Mouse (Mus musculus): ENCODE results near the gene Bicdl1. TPM values are rescaled to one million over a fixed set of nuclear protein-coding genes. Genes with fewer than 3 reads are reported as not detected.
"Not testable (repeated sequence)": the region's sequence is repeated elsewhere in the genome, so short reads cannot be mapped to it uniquely, and the experiment has no call there.

The Bicdl1 gene
- polyA plus RNA-seq, 1 experiment from 2014 or later, result 10.8 TPM

GRCm38 (mm10) chr5:115754831-115755230, 23.4 kb upstream of the Bicdl1 start:
- no peak overlapping the region for H3K9ac ChIP-seq (replicated peaks)
- WGBS, result 74% methylated on average over 9 of the region's 9 CpGs
- H3K4me2 ChIP-seq, result no peak overlapping the region
- 0 out of 2 replicates have a peak overlapping the region, but pooled peaks have one; percentile 54 for H3K27ac ChIP-seq
- no peaks in the 10 kb centered on the region for H3K27me3 ChIP-seq
- no peak for ATAC-seq (ENCODE audit: insufficient number of reproducible peaks, insufficient read depth, low FRiP score, low TSS enrichment, low read depth)
- H3K9me3 ChIP-seq, result no peaks in the 10 kb centered on the region
- H3K36me3 ChIP-seq, result no peaks in the 10 kb centered on the region
- H3K4me3 ChIP-seq (replicated peaks), result no peak overlapping the region
- H3K4me1 ChIP-seq (replicated peaks), result peaks cover 15% of the 10 kb centered on the region

- Histone ChIP-seq H3K27ac (no peak overlapping the region), H3K4me1 (replicated peaks) (0 out of 2 replicates have a peak, but pooled peaks cover 6% of the 10 kb centered on the region), H3K4me3 (replicated peaks) (no peak overlapping the region), H3K9me3 (no peaks in the 10 kb centered on the region), H3K4me2 (no peak overlapping the region), H3K27me3 (no peaks in the 10 kb centered on the region), H3K9ac (replicated peaks) (no peak overlapping the region), H3K36me3 (no peaks in the 10 kb centered on the region)
- WGBS, result 75% methylated on average over 5 of the region's 5 CpGs
- ATAC-seq (ENCODE audit: insufficient number of reproducible peaks, insufficient read depth, low FRiP score, low TSS enrichment, low read depth), result no peak
Observed at GRCm38 (mm10) chr5:115752883-115753282, 21.5 kb upstream of the Bicdl1 start.

GRCm38 (mm10) chr5:115751916-115752315, 20.5 kb upstream of the Bicdl1 start:
- not testable (repeated sequence) for ATAC-seq (ENCODE audit: insufficient number of reproducible peaks, insufficient read depth, low FRiP score, low TSS enrichment, low read depth); H3K4me3 ChIP-seq (replicated peaks); H3K36me3 ChIP-seq; H3K4me1 ChIP-seq (replicated peaks); H3K27ac ChIP-seq; H3K27me3 ChIP-seq; H3K9ac ChIP-seq (replicated peaks); H3K4me2 ChIP-seq; H3K9me3 ChIP-seq
- WGBS, result 89% methylated on average over 9 of the region's 9 CpGs

- no peaks in the 10 kb centered on the region for H3K9me3 ChIP-seq
- WGBS, result 66% methylated on average over 8 of the region's 8 CpGs
- no peaks in the 10 kb centered on the region for H3K36me3 ChIP-seq
- no peak overlapping the region for H3K4me3 ChIP-seq (replicated peaks)
- no peak overlapping the region for H3K9ac ChIP-seq (replicated peaks)
- no peak overlapping the region for H3K27ac ChIP-seq
- H3K4me2 ChIP-seq, result no peak overlapping the region
- no peaks in the 10 kb centered on the region for H3K27me3 ChIP-seq
- ATAC-seq (ENCODE audit: insufficient number of reproducible peaks, insufficient read depth, low FRiP score, low TSS enrichment, low read depth), result no peak
- no peaks in the 10 kb centered on the region for H3K4me1 ChIP-seq (replicated peaks)
Observed at GRCm38 (mm10) chr5:115748316-115748715, 16.9 kb upstream of the Bicdl1 start.

GRCm38 (mm10) chr5:115745319-115745718, 13.9 kb upstream of the Bicdl1 start:
- Histone ChIP-seq H3K36me3 (no peaks in the 10 kb centered on the region), H3K9me3 (no peaks in the 10 kb centered on the region), H3K27ac (no peak overlapping the region), H3K27me3 (no peaks in the 10 kb centered on the region), H3K9ac (replicated peaks) (no peak overlapping the region), H3K4me3 (replicated peaks) (no peak overlapping the region), H3K4me2 (no peak overlapping the region), H3K4me1 (replicated peaks) (no peaks in the 10 kb centered on the region)
- no peak for ATAC-seq (ENCODE audit: insufficient number of reproducible peaks, insufficient read depth, low FRiP score, low TSS enrichment, low read depth)
- 87% methylated on average over 15 of the region's 15 CpGs for WGBS

GRCm38 (mm10) chr5:115738032-115738431, 6.6 kb upstream of the Bicdl1 start:
- ATAC-seq (ENCODE audit: insufficient number of reproducible peaks, insufficient read depth, low FRiP score, low TSS enrichment, low read depth), result no peak
- no peaks in the 10 kb centered on the region for H3K4me1 ChIP-seq (replicated peaks)
- no peak overlapping the region for H3K9ac ChIP-seq (replicated peaks)
- H3K4me2 ChIP-seq, result no peak overlapping the region
- H3K27ac ChIP-seq, result no peak overlapping the region
- H3K4me3 ChIP-seq (replicated peaks), result no peak overlapping the region
- peaks cover 8% of the 10 kb centered on the region for H3K27me3 ChIP-seq
- WGBS, result 90% methylated on average over 5 of the region's 5 CpGs
- H3K36me3 ChIP-seq, result no peaks in the 10 kb centered on the region
- H3K9me3 ChIP-seq, result peaks cover 5% of the 10 kb centered on the region

- WGBS, result 80% methylated on average over 2 of the region's 2 CpGs
- no peak for ATAC-seq (ENCODE audit: insufficient number of reproducible peaks, insufficient read depth, low FRiP score, low TSS enrichment, low read depth)
- no peak overlapping the region for H3K9ac ChIP-seq (replicated peaks)
Observed at GRCm38 (mm10) chr5:115734570-115734969, 3.1 kb upstream of the Bicdl1 start.

GRCm38 (mm10) chr5:115732849-115733216, 1.4 kb upstream of the Bicdl1 start:
- ATAC-seq (ENCODE audit: insufficient number of reproducible peaks, insufficient read depth, low FRiP score, low TSS enrichment, low read depth), result peak; percentile 53
- Histone ChIP-seq H3K4me2 (peak overlapping the region; percentile 99), H3K9ac (replicated peaks) (no peak overlapping the region), H3K27me3 (peaks cover 45% of the 10 kb centered on the region), H3K4me3 (replicated peaks) (peak overlapping the region; percentile 62), H3K36me3 (no peaks in the 10 kb centered on the region), H3K27ac (no peak overlapping the region), H3K9me3 (peaks cover 1% of the 10 kb centered on the region; the same call in 1 of the 2 replicates), H3K4me1 (replicated peaks) (peaks cover 15% of the 10 kb centered on the region)
- WGBS, result under 1% methylated on average over 9 of the region's 9 CpGs

More at GRCm38 (mm10) chr5:115734570-115734969, 3.1 kb upstream of the Bicdl1 start:
- Histone ChIP-seq H3K27me3 (peaks cover 40% of the 10 kb centered on the region), H3K4me2 (no peak overlapping the region), H3K4me3 (replicated peaks) (no peak overlapping the region), H3K4me1 (replicated peaks) (peaks cover 15% of the 10 kb centered on the region), H3K36me3 (no peaks in the 10 kb centered on the region), H3K9me3 (peaks cover 5% of the 10 kb centered on the region), H3K27ac (no peak overlapping the region)

GRCm38 (mm10) chr5:115732176-115732848, 891 bp upstream of the Bicdl1 start:
- Histone ChIP-seq H3K4me3 (replicated peaks) (peak overlapping the region; percentile 62), H3K4me1 (replicated peaks) (peaks cover 15% of the 10 kb centered on the region), H3K36me3 (no peaks in the 10 kb centered on the region), H3K27me3 (peaks cover 45% of the 10 kb centered on the region), H3K9ac (replicated peaks) (no peak overlapping the region; the same call in 1 of the 2 replicates), H3K9me3 (no peaks in the 10 kb centered on the region), H3K27ac (no peak overlapping the region), H3K4me2 (peak overlapping the region; percentile 99)
- ATAC-seq (ENCODE audit: insufficient number of reproducible peaks, insufficient read depth, low FRiP score, low TSS enrichment, low read depth), result peak; percentile 80
- WGBS, result under 1% methylated on average over 74 of the region's 91 CpGs

- Histone ChIP-seq H3K36me3 (no peaks in the 10 kb centered on the region), H3K4me2 (peak overlapping the region; percentile 99), H3K4me3 (replicated peaks) (peak overlapping the region; percentile 62), H3K9ac (replicated peaks) (no peak overlapping the region; the same call in 1 of the 2 replicates), H3K4me1 (replicated peaks) (peaks cover 15% of the 10 kb centered on the region), H3K27ac (no peak overlapping the region), H3K9me3 (no peaks in the 10 kb centered on the region), H3K27me3 (peaks cover 45% of the 10 kb centered on the region)
- ATAC-seq (ENCODE audit: insufficient number of reproducible peaks, insufficient read depth, low FRiP score, low TSS enrichment, low read depth), result no peak
- under 1% methylated on average over 33 of the region's 72 CpGs for WGBS
Observed at GRCm38 (mm10) chr5:115731732-115732175, 333 bp upstream of the Bicdl1 start.

GRCm38 (mm10) chr5:115730314-115730713, 1.1 kb downstream of the Bicdl1 start:
- Histone ChIP-seq H3K4me2 (peak overlapping the region; percentile 99), H3K9me3 (no peaks in the 10 kb centered on the region), H3K4me1 (replicated peaks) (peaks cover 15% of the 10 kb centered on the region), H3K4me3 (replicated peaks) (no peak overlapping the region), H3K36me3 (no peaks in the 10 kb centered on the region), H3K27me3 (peaks cover 45% of the 10 kb centered on the region), H3K27ac (no peak overlapping the region), H3K9ac (replicated peaks) (no peak overlapping the region)
- ATAC-seq (ENCODE audit: insufficient number of reproducible peaks, insufficient read depth, low FRiP score, low TSS enrichment, low read depth), result no peak
- 74% methylated on average over 5 of the region's 5 CpGs for WGBS

GRCm38 (mm10) chr5:115726581-115726980, 4.8 kb downstream of the Bicdl1 start:
- H3K4me2 ChIP-seq, result no peak overlapping the region
- no peak for ATAC-seq (ENCODE audit: insufficient number of reproducible peaks, insufficient read depth, low FRiP score, low TSS enrichment, low read depth)
- no peak overlapping the region for H3K9ac ChIP-seq (replicated peaks)
- H3K4me1 ChIP-seq (replicated peaks), result peaks cover 9% of the 10 kb centered on the region; the same call in 1 of the 2 replicates
- no peaks in the 10 kb centered on the region for H3K36me3 ChIP-seq
- H3K4me3 ChIP-seq (replicated peaks), result no peak overlapping the region
- H3K27ac ChIP-seq, result no peak overlapping the region
- H3K9me3 ChIP-seq, result no peaks in the 10 kb centered on the region
- 82% methylated on average over 8 of the region's 8 CpGs for WGBS
- peaks cover 24% of the 10 kb centered on the region for H3K27me3 ChIP-seq

Measured in limb, embryonic 12.5 days (tissue).